ENCODE assay signal across 8 mouse cellular contexts in the genomic region with DNA sequence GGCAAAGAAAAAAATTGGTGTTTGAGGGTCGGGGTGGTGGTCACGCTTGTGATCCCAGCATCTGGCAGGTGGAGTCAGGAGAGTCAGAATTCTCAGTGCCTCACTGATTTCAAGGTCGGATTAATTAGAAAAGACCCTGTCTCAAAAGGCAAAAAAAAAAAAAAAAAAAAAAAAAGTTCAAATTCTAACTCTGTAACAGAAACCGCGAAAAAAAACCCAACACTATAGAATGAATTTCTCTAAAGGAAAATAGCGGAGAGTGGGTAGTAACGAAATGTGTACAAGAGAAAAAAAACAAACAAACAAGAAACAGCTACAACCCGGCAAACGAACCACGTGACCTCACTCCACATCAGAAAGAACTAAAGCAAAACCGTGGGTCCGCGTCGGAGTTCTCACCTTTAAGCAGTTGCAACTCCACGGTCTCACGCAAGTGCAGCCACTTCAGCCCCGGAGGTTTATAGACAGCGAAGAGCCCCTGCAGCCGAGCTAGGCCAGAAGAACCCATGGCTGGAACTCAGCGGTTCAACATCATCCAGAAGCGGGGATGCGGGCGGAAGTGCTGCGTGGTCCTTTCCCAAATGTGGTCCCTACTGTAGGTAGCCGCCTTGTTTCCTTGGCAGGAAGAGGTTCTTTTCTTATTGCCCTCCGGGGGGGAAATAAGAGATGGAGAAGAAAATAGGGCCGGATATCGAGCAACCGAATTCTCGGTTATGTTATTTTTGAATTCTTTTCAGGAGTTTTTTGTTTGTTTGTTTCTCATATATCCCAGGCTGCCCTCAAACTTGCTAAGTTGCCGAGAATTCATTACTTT. TPM values are rescaled to one million over a fixed set of nuclear protein-coding genes. Genes with fewer than 3 reads are reported as not detected.
DNase-seq lines count a peak whose midpoint lies in the region; ATAC-seq and TF ChIP-seq lines count a peak whose summit lies in the region.

Coq4 (plus strand) TSS at position 390 of the 814 bp plus-strand sequence.

- 2% methylated on average over 31 of the region's 31 CpGs for WGBS in hindbrain, embryonic 10.5 days
- 3% methylated on average over 31 of the region's 31 CpGs for WGBS in lung, postnatal 0 days

- no peak for TF ChIP-seq CTCF in lung, postnatal 0 days (IDR thresholded peaks at IDR 0.05)

- H3K4me2 ChIP-seq in lung, postnatal 0 days (replicated peaks; ENCODE audit: low read depth, low read length), result peak within 1 kb of the TSS; percentile 92

- TF ChIP-seq EP300 in lung, postnatal 0 days (IDR thresholded peaks at IDR 0.05), result no peak; the same call in 1 of the 2 replicates

- peak within 1 kb of the TSS; percentile 95 for H3K4me3 ChIP-seq in hindbrain, embryonic 10.5 days
- H3K4me3 ChIP-seq in lung, postnatal 0 days (ENCODE audit: low read depth, low read length), result peak within 1 kb of the TSS; percentile 65

- peaks cover 26% of the 10 kb centered on the region for H3K4me1 ChIP-seq in hindbrain, embryonic 10.5 days (replicated peaks)
- peaks cover 6% of the 10 kb centered on the region; the same call in 1 of the 2 replicates for H3K4me1 ChIP-seq in lung, postnatal 0 days (ENCODE audit: insufficient read depth, low read depth, low read length)

- peak within 1 kb of the TSS; percentile 89 for H3K27ac ChIP-seq in hindbrain, embryonic 10.5 days
- H3K27ac ChIP-seq in lung, postnatal 0 days (ENCODE audit: low read length), result peak within 1 kb of the TSS; percentile 82

- peaks cover 69% of the 10 kb centered on the region for H3K36me3 ChIP-seq in hindbrain, embryonic 10.5 days
- no peaks in the 10 kb centered on the region; the same call in 1 of the 2 replicates for H3K36me3 ChIP-seq in lung, postnatal 0 days (ENCODE audit: insufficient read depth, low read length)

- ATAC-seq in frontal cortex, adult (ENCODE audit: low TSS enrichment), result peak; percentile 92
- peak; percentile 93 for ATAC-seq in lung, postnatal 0 days

- H3K27me3 ChIP-seq in hindbrain, embryonic 10.5 days (ENCODE audit: insufficient read depth, poor library complexity, severe bottlenecking), result no peaks in the 10 kb centered on the region
- H3K27me3 ChIP-seq in lung, postnatal 0 days (replicated peaks; ENCODE audit: insufficient read depth, low read length), result no peaks in the 10 kb centered on the region

- H3K9ac ChIP-seq in lung, postnatal 0 days (replicated peaks; ENCODE audit: low read depth), result peak within 1 kb of the TSS; percentile 70

- peak; percentile 92 for DNase-seq in MEL-GATA-1-ER (ENCODE audit: extremely low read depth, low read depth)
- DNase-seq in cerebellum, adult 8-10 months, result peak; percentile 92
- peak; percentile 90 for DNase-seq in hindbrain, embryonic 10.5 days (ENCODE audit: low spot score)
- peak; percentile 94 for DNase-seq in layer of hippocampus, adult 9-11 months
- DNase-seq in lung, postnatal 0 days (ENCODE audit: low spot score), result peak; percentile 96
- DNase-seq in ovary, postnatal 14 days (ENCODE audit: low spot score), result peak; percentile 83
- DNase-seq in thymus, postnatal 14 days, result peak; percentile 93

- 0 out of 2 replicates have a peak, but pooled peaks cover 6% of the 10 kb centered on the region for H3K9me3 ChIP-seq in hindbrain, embryonic 10.5 days
- no peaks in the 10 kb centered on the region for H3K9me3 ChIP-seq in lung, postnatal 0 days (ENCODE audit: low read length)

RNA-seq across cellular contexts. Expression of gene Coq4, which starts in this region (rescaled TPM):
- polyA plus RNA-seq in hindbrain, embryonic 10.5 days (2016; fragmentation: Nextera tagmentation; extraction: Ambion mirVana), result 46.6 and 48.8 TPM in 2 replicates
- polyA plus RNA-seq in lung, postnatal 0 days (2015; fragmentation: Nextera tagmentation; extraction: Ambion mirVana), result 11.7 and 13.1 TPM in 2 replicates

Comparison
In these comparisons a context has a peak if more than half of its experiments do, and no peak if none do; other contexts are left out.
1. Peak in every context shown above with its lines: DNase-seq, ATAC-seq, H3K4me3 ChIP-seq and H3K27ac ChIP-seq.